Mouse (Mus musculus): ENCODE measurements at regions not wholly inside any gene's neighbourhood (a gene's known extent, or its start where the extent isn't known, plus 50 kb on each side); places are given as distances from the start of the nearest gene placed in this dataset.

GRCm38 (mm10) chr9:88005945-88006700 is 275.1 kb upstream of the Tbx18 start:
- 86% methylated on average over 8 of the region's 8 CpGs for WGBS
- Histone ChIP-seq H3K36me3 (ENCODE audit: control insufficient read depth, insufficient read depth, low read length) (no peaks in the 10 kb centered on the region), H3K4me1 (replicated peaks; ENCODE audit: control insufficient read depth, insufficient read depth, low read length) (no peaks in the 10 kb centered on the region), H3K27me3 (ENCODE audit: control insufficient read depth, insufficient read depth, low read length) (no peaks in the 10 kb centered on the region), H3K27ac (ENCODE audit: control insufficient read depth, insufficient read depth, low read length) (no peak overlapping the region), H3K4me3 (ENCODE audit: control insufficient read depth, insufficient read depth, low read length) (no peak overlapping the region)
- no peak for DNase-seq
- TF ChIP-seq CTCF (IDR thresholded peaks at IDR 0.05; ENCODE audit: borderline replicate concordance, control insufficient read depth, extremely low read depth, insufficient read depth, low read length, poor library complexity) (no peak), POLR2A (IDR thresholded peaks at IDR 0.05; ENCODE audit: control insufficient read depth, extremely low read depth, insufficient read depth, low read length, poor library complexity) (no peak)

GRCm38 (mm10) chr9:88023752-88024151 is 292.7 kb upstream of the Tbx18 start:
- Histone ChIP-seq H3K36me3 (ENCODE audit: control insufficient read depth, insufficient read depth, low read length) (no peaks in the 10 kb centered on the region), H3K4me1 (replicated peaks; ENCODE audit: control insufficient read depth, insufficient read depth, low read length) (no peaks in the 10 kb centered on the region), H3K27ac (ENCODE audit: control insufficient read depth, insufficient read depth, low read length) (no peak overlapping the region), H3K4me3 (ENCODE audit: control insufficient read depth, insufficient read depth, low read length) (no peak overlapping the region), H3K27me3 (ENCODE audit: control insufficient read depth, insufficient read depth, low read length) (no peaks in the 10 kb centered on the region)
- TF ChIP-seq CTCF (IDR thresholded peaks at IDR 0.05; ENCODE audit: borderline replicate concordance, control insufficient read depth, extremely low read depth, insufficient read depth, low read length, poor library complexity) (no peak), POLR2A (IDR thresholded peaks at IDR 0.05; ENCODE audit: control insufficient read depth, extremely low read depth, insufficient read depth, low read length, poor library complexity) (no peak)
- WGBS = 88% methylated on average over 3 of the region's 3 CpGs
- no peak for DNase-seq

DNA sequence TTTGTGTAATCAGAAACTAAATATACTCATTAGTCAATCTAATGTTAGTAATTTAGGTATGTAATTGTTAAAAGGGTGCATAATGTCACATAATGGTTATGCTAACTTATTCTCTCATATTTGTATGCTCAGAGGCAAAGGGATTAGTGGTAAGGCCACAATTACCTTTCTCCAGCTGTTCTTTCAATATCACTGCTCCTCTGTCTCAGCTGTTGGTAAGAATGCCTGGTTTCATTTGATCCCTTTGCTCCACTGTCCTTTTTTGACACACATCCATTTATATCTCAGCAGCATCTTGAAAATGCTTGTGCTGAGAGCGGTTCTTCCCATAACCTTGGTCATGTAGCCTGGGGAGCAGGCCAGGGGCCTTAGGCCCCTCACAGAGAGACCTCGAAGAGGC is 294.9 kb upstream of the Tbx18 start:
- 82% methylated on average over 2 of the region's 2 CpGs for WGBS

GRCm38 (mm10) chr9:88030509-88031148 is 296.4 kb upstream of the Nt5e start:
- Histone ChIP-seq H3K27me3 (ENCODE audit: control insufficient read depth, insufficient read depth, low read length) (no peaks in the 10 kb centered on the region), H3K27ac (ENCODE audit: control insufficient read depth, insufficient read depth, low read length) (no peak overlapping the region), H3K36me3 (ENCODE audit: control insufficient read depth, insufficient read depth, low read length) (no peaks in the 10 kb centered on the region), H3K4me3 (ENCODE audit: control insufficient read depth, insufficient read depth, low read length) (no peak overlapping the region), H3K4me1 (replicated peaks; ENCODE audit: control insufficient read depth, insufficient read depth, low read length) (no peaks in the 10 kb centered on the region)
- WGBS = 95% methylated on average over 6 of the region's 6 CpGs
- DNase-seq = no peak
- no peak for TF ChIP-seq CTCF (IDR thresholded peaks at IDR 0.05; ENCODE audit: borderline replicate concordance, control insufficient read depth, extremely low read depth, insufficient read depth, low read length, poor library complexity)
- TF ChIP-seq POLR2A (IDR thresholded peaks at IDR 0.05; ENCODE audit: control insufficient read depth, extremely low read depth, insufficient read depth, low read length, poor library complexity) = no peak

More for the DNA sequence above, 294.9 kb upstream of the Tbx18 start:
- TF ChIP-seq CTCF (IDR thresholded peaks at IDR 0.05; ENCODE audit: borderline replicate concordance, control insufficient read depth, extremely low read depth, insufficient read depth, low read length, poor library complexity) = no peak
- TF ChIP-seq POLR2A (IDR thresholded peaks at IDR 0.05; ENCODE audit: control insufficient read depth, extremely low read depth, insufficient read depth, low read length, poor library complexity) = no peak
- Histone ChIP-seq H3K27me3 (ENCODE audit: control insufficient read depth, insufficient read depth, low read length) (no peaks in the 10 kb centered on the region), H3K4me3 (ENCODE audit: control insufficient read depth, insufficient read depth, low read length) (no peak overlapping the region), H3K27ac (ENCODE audit: control insufficient read depth, insufficient read depth, low read length) (no peak overlapping the region), H3K36me3 (ENCODE audit: control insufficient read depth, insufficient read depth, low read length) (no peaks in the 10 kb centered on the region), H3K4me1 (replicated peaks; ENCODE audit: control insufficient read depth, insufficient read depth, low read length) (no peaks in the 10 kb centered on the region)
- DNase-seq = no peak

DNA sequence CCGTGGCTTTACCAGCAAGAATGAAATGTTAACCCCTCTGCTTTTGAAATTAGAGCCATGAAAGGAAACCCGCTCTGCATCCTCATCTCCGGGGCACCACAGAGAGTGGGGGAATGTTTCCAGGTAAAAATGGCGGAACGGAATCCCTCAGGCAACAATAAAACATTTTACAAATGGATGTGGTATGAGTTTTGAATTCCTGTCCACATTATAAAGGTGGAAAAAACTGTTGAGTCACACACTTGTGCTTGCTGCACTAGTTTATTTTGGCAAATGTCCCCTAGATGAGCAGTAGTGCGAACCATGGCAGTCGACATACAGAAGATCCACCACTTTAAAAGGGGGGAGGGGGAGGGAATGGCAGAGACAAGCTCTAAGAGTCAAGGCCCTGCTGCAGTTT is 289.4 kb upstream of the Nt5e start:
- no peaks in the 10 kb centered on the region for H3K4me1 ChIP-seq (replicated peaks; ENCODE audit: control insufficient read depth, insufficient read depth, low read length)
- no peak overlapping the region for H3K27ac ChIP-seq (ENCODE audit: control insufficient read depth, insufficient read depth, low read length)
- DNase-seq = no peak
- H3K36me3 ChIP-seq (ENCODE audit: control insufficient read depth, insufficient read depth, low read length) = no peaks in the 10 kb centered on the region
- TF ChIP-seq POLR2A (IDR thresholded peaks at IDR 0.05; ENCODE audit: control insufficient read depth, extremely low read depth, insufficient read depth, low read length, poor library complexity) = no peak
- no peak for TF ChIP-seq CTCF (IDR thresholded peaks at IDR 0.05; ENCODE audit: borderline replicate concordance, control insufficient read depth, extremely low read depth, insufficient read depth, low read length, poor library complexity)
- no peaks in the 10 kb centered on the region for H3K27me3 ChIP-seq (ENCODE audit: control insufficient read depth, insufficient read depth, low read length)
- 88% methylated on average over 7 of the region's 7 CpGs for WGBS
- H3K4me3 ChIP-seq (ENCODE audit: control insufficient read depth, insufficient read depth, low read length) = no peak overlapping the region

- Histone ChIP-seq H3K27me3 (ENCODE audit: control insufficient read depth, insufficient read depth, low read length) (no peaks in the 10 kb centered on the region), H3K27ac (ENCODE audit: control insufficient read depth, insufficient read depth, low read length) (no peak overlapping the region), H3K36me3 (ENCODE audit: control insufficient read depth, insufficient read depth, low read length) (no peaks in the 10 kb centered on the region), H3K4me1 (replicated peaks; ENCODE audit: control insufficient read depth, insufficient read depth, low read length) (no peaks in the 10 kb centered on the region), H3K4me3 (ENCODE audit: control insufficient read depth, insufficient read depth, low read length) (no peak overlapping the region)
- TF ChIP-seq CTCF (IDR thresholded peaks at IDR 0.05; ENCODE audit: borderline replicate concordance, control insufficient read depth, extremely low read depth, insufficient read depth, low read length, poor library complexity) = no peak
- TF ChIP-seq POLR2A (IDR thresholded peaks at IDR 0.05; ENCODE audit: control insufficient read depth, extremely low read depth, insufficient read depth, low read length, poor library complexity) = no peak
- DNase-seq = no peak
- WGBS = 87% methylated on average over 13 of the region's 13 CpGs
Observed at GRCm38 (mm10) chr9:88049270-88049669, 277.7 kb upstream of the Nt5e start.

Measured in thymus, adult 2 months (tissue).